Comparison of ENCODE assay signal across 8 mouse cellular contexts in the genomic region with DNA sequence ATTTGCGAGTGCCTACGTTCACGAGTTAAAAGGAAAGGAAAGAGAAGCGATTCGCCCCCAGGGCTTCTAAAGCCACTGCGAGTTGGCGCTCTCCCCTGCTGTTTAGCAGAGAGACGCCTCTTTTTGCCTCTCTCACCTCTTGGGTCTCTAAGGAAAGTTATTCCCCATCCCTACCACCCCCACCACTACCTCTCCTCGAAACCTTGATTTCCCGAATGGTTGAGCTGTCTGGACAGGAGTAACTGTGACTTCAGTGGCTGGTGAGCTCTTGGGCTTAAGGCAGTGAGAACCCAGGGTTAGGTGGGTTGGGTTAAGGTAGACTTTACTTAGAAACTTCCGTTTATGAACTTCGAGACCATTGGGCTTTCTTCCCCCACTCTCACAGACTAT. TPM values are rescaled to one million over a fixed set of nuclear protein-coding genes. Genes with fewer than 3 reads are reported as not detected.
A peak's percentile ranks its signal among the peaks of the same experiment; 100 is the strongest.
DNase-seq lines count a peak whose midpoint lies in the region; ATAC-seq lines count a peak whose summit lies in the region.

No protein-coding gene starts in this region.

- peak overlapping the region; percentile 63 for H3K4me2 ChIP-seq in lung, embryonic 15.5 days
- H3K4me2 ChIP-seq in embryonic facial prominence, embryonic 15.5 days (replicated peaks): peak overlapping the region; percentile 73
- peak overlapping the region; percentile 60 for H3K4me2 ChIP-seq in limb, embryonic 11.5 days (ENCODE audit: low read depth, severe bottlenecking)

- no peak for DNase-seq in lung, postnatal 14 days
- no peak for DNase-seq in limb, embryonic 11.5 days (ENCODE audit: low spot score)
- no peak for DNase-seq in adrenal gland, adult 2 months
- no peak for DNase-seq in right cerebral cortex, postnatal 36 days (ENCODE audit: low spot score in 2 of 2)
- no peak for DNase-seq in right cerebral cortex, postnatal 14 days

- H3K9ac ChIP-seq in lung, embryonic 15.5 days: peak overlapping the region; percentile 74
- peak overlapping the region; percentile 75 for H3K9ac ChIP-seq in embryonic facial prominence, embryonic 15.5 days
- H3K9ac ChIP-seq in limb, embryonic 11.5 days (ENCODE audit: low read length): peak overlapping the region; percentile 70

- H3K4me3 ChIP-seq in lung, embryonic 15.5 days: peak overlapping the region; percentile 84
- H3K4me3 ChIP-seq in embryonic facial prominence, embryonic 15.5 days (replicated peaks): peak overlapping the region; percentile 93
- peak overlapping the region; percentile 83 for H3K4me3 ChIP-seq in limb, embryonic 11.5 days (ENCODE audit: low read depth, low read length)

- H3K36me3 ChIP-seq in lung, embryonic 15.5 days: 0 out of 2 replicates have a peak, but pooled peaks cover 3% of the 10 kb centered on the region
- H3K36me3 ChIP-seq in embryonic facial prominence, embryonic 15.5 days: no peaks in the 10 kb centered on the region; the same call in 1 of the 2 replicates
- H3K36me3 ChIP-seq in limb, embryonic 11.5 days (ENCODE audit: control insufficient read depth, insufficient read depth, low read length): no peaks in the 10 kb centered on the region

- peak overlapping the region; percentile 32; the same call in 1 of the 2 replicates for H3K27ac ChIP-seq in lung, embryonic 15.5 days
- peak overlapping the region; percentile 71 for H3K27ac ChIP-seq in embryonic facial prominence, embryonic 15.5 days (replicated peaks)
- no peak overlapping the region for H3K27ac ChIP-seq in limb, embryonic 11.5 days (replicated peaks; ENCODE audit: low read depth, low read length)

- peaks cover 4% of the 10 kb centered on the region; the same call in 1 of the 2 replicates for H3K4me1 ChIP-seq in lung, embryonic 15.5 days
- peaks cover 5% of the 10 kb centered on the region; the same call in 1 of the 2 replicates for H3K4me1 ChIP-seq in embryonic facial prominence, embryonic 15.5 days
- peaks cover 2% of the 10 kb centered on the region; the same call in 1 of the 2 replicates for H3K4me1 ChIP-seq in limb, embryonic 11.5 days (ENCODE audit: control insufficient read depth, insufficient read depth, low read length)

- H3K27me3 ChIP-seq in lung, embryonic 15.5 days: no peaks in the 10 kb centered on the region
- no peaks in the 10 kb centered on the region for H3K27me3 ChIP-seq in embryonic facial prominence, embryonic 15.5 days
- no peaks in the 10 kb centered on the region for H3K27me3 ChIP-seq in limb, embryonic 11.5 days (ENCODE audit: control insufficient read depth, insufficient read depth, low read length)

- under 1% methylated on average over 12 of the region's 12 CpGs for WGBS in lung, embryonic 15.5 days
- 0% methylated on average over 12 of the region's 12 CpGs for WGBS in embryonic facial prominence, embryonic 15.5 days
- under 1% methylated on average over 12 of the region's 12 CpGs for WGBS in limb, embryonic 11.5 days

- peak; percentile 47; the same call in 1 of the 2 replicates for ATAC-seq in lung, embryonic 15.5 days (ENCODE audit: borderline replicate concordance, extremely low read depth, low FRiP score, low TSS enrichment)
- ATAC-seq in embryonic facial prominence, embryonic 15.5 days (ENCODE audit: insufficient number of reproducible peaks, low FRiP score, low TSS enrichment, low read depth): peak; percentile 29
- ATAC-seq in limb, embryonic 11.5 days (ENCODE audit: insufficient number of reproducible peaks, low FRiP score, low TSS enrichment, low read depth): peak; percentile 66
- ATAC-seq in neutrophil, adult 5-6 weeks (ENCODE audit: extremely low read depth, insufficient number of reproducible peaks, low FRiP score, poor library complexity, severe bottlenecking): 0 out of 2 replicates have a peak, but pooled peaks have one; percentile 4

- no peaks in the 10 kb centered on the region for H3K9me3 ChIP-seq in lung, embryonic 15.5 days
- H3K9me3 ChIP-seq in embryonic facial prominence, embryonic 15.5 days (replicated peaks): no peaks in the 10 kb centered on the region
- no peaks in the 10 kb centered on the region for H3K9me3 ChIP-seq in limb, embryonic 11.5 days (ENCODE audit: control insufficient read depth, low read length)

RNA-seq across cellular contexts. Expression of a gene that starts 0.3 kb away (rescaled TPM):
- 125 and 129 TPM in 2 replicates for polyA plus RNA-seq in lung, embryonic 15.5 days (2015; fragmentation: Nextera tagmentation; extraction: Ambion mirVana)
- 124 and 135 TPM in 2 replicates for polyA plus RNA-seq in embryonic facial prominence, embryonic 15.5 days (2015; fragmentation: Nextera tagmentation; extraction: Ambion mirVana)
- polyA plus RNA-seq in limb, embryonic 11.5 days (2014; fragmentation: Nextera tagmentation; extraction: Ambion mirVana): 131 and 142 TPM in 2 replicates
- total RNA-seq in neutrophil, adult 5-6 weeks (2017): 13.3 and 17.3 TPM in 2 replicates
- 10 to 100 TPM; 46.4 to 52.7 TPM for total RNA-seq in adrenal gland, adult 2 months (2021)
- 1.4 and 1.9 TPM in 2 replicates for polyA plus RNA-seq in adrenal gland, adult 2 months (2012; rRNA removed)

RNA-seq across cellular contexts. Expression of a gene that starts 0.4 kb away (rescaled TPM):
- 45.3 and 45.8 TPM in 2 replicates for polyA plus RNA-seq in lung, embryonic 15.5 days (2015; fragmentation: Nextera tagmentation; extraction: Ambion mirVana)
- 32.5 and 34.3 TPM in 2 replicates for polyA plus RNA-seq in embryonic facial prominence, embryonic 15.5 days (2015; fragmentation: Nextera tagmentation; extraction: Ambion mirVana)
- 43.5 and 48.4 TPM in 2 replicates for polyA plus RNA-seq in limb, embryonic 11.5 days (2014; fragmentation: Nextera tagmentation; extraction: Ambion mirVana)
- total RNA-seq in neutrophil, adult 5-6 weeks (2017): 8.8 and 18.2 TPM in 2 replicates
- 10 to 100 TPM; 12.9 to 17.1 TPM for total RNA-seq in adrenal gland, adult 2 months (2021)
- polyA plus RNA-seq in adrenal gland, adult 2 months (2012; rRNA removed): 12.6 and 16.9 TPM in 2 replicates

Comparison
In these comparisons a context has a peak if more than half of its experiments do, and no peak if none do; other contexts are left out.
1. ATAC-seq: peak in every context shown above with its lines; median percentile 66 in limb, embryonic 11.5 days; 47 in lung, embryonic 15.5 days; 29 in embryonic facial prominence, embryonic 15.5 days; 4 in neutrophil, adult 5-6 weeks.
2. RNA of a gene that starts 0.3 kb away (polyA plus RNA-seq): 131 to 142 TPM in limb, embryonic 11.5 days, 124 to 135 TPM in embryonic facial prominence, embryonic 15.5 days and 125 to 129 TPM in lung, embryonic 15.5 days; 1.4 to 1.9 TPM in adrenal gland, adult 2 months; every median in the first group is over 10 times any median in the second.
3. Peak in every context shown above with its lines, with median percentiles within 50 percentile points of each other: H3K4me2 ChIP-seq, H3K4me3 ChIP-seq and H3K9ac ChIP-seq.